Mouse (Mus musculus): Measurements from ENCODE around the gene Accs.

DNA sequence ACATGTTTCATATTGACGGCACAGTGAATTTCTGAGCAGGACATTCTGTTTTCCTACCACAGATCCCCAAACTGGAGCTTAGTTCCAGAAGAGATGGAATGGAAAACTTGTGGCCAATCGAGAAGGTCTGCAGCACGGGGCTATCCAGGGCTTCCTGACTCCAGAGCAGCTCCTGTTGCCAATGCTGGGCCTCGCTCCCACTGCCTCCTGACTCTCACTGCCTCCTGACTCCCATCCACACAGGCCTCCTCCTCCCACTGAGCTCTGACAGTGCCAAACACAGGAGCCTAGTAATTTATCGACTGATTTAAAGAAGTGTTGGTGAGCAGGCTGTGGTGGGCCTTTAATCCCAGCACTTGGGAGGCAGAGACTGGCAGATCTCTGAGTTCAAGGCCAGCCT is 41.7 kb downstream of the Accs start:
- TF ChIP-seq CTCF (IDR thresholded peaks at IDR 0.05; ENCODE audit: control insufficient read depth, insufficient read depth, insufficient read length) (no peak), MYOG (IDR thresholded peaks at IDR 0.05; ENCODE audit: control insufficient read depth, extremely low read depth, insufficient read length) (no peak), CEBPB (IDR thresholded peaks at IDR 0.05; ENCODE audit: low read depth) (no peak), MAX (IDR thresholded peaks at IDR 0.05) (no peak)

Measured in C2C12 (cell line).